25 mouse cellular contexts compared by ENCODE assay signal in the genomic region with DNA sequence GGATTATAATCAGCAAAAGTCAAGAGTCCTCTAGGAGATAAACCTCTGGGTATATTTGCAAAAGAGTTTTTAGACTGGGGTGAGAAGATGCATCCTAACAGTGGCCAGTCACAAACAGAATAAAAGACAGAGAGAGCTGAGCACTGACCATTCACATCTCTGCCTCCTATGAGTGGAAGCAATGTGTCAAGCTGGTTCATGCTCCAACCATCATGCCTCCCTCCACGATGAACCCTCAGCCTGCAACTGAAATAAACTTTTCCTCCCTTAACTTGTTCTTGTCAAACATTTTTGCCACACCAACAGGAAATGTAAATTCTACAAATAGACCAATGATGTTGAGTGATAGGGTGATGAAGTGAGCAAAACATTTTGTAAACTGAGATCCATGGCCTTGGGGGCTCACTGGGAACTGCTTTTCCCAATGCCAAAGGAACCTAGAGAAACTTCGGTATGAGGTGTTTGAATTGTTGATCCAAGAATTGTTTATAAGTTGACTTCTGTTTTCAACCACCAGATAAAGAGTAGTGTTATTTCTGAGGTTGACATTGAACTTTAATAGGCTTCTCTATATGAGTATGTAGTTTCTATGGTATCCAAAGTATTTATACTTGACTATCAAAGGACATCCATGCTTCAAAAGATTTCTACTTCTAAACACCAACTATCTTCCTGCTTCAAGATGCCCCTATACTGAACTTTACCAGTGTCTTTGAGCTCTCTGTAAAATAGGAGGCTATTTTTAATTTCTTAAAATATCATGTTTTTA.
"Had no signal": no experiment of that assay in that cellular context is flagged by ENCODE, and none has a peak within 500 bp of the region (broad histone marks: within the 10 kb centered on the region; RNA-seq: fewer than 3 reads in every experiment).

No protein-coding gene starts in this region.

- DNase-seq: forebrain, postnatal 0 days; gastrocnemius, postnatal 14 days; gastrocnemius, postnatal 36 days; heart, adult 11 months; heart, adult 2 months; heart, postnatal 14 days; heart, postnatal 36 days; kidney, adult 11 months; kidney, adult 2 months; kidney, adult 9 months; kidney, postnatal 14 days; kidney, postnatal 36 days; layer of hippocampus, adult 9-11 months; layer of hippocampus, postnatal 36 days; left cerebral cortex, postnatal 4 days had no signal

- ATAC-seq: forebrain, postnatal 0 days; hindbrain, postnatal 0 days; intestine, embryonic 16.5 days had no signal

- H3K27ac ChIP-seq: heart, adult 2 months; heart, embryonic 13.5 days; heart, embryonic 15.5 days; hindbrain, embryonic 13.5 days; hindbrain, embryonic 15.5 days; hindbrain, postnatal 0 days; kidney, embryonic 15.5 days; kidney, postnatal 0 days; limb, embryonic 13.5 days had no signal

- H3K4me2 ChIP-seq: heart, embryonic 11.5 days; heart, embryonic 13.5 days; heart, embryonic 15.5 days; hindbrain, embryonic 13.5 days; hindbrain, embryonic 15.5 days; kidney, embryonic 15.5 days; limb, embryonic 13.5 days had no signal

- H3K4me3 ChIP-seq: heart, adult 2 months; heart, embryonic 13.5 days; heart, embryonic 15.5 days; hindbrain, embryonic 13.5 days; hindbrain, embryonic 15.5 days; kidney, embryonic 15.5 days; limb, embryonic 13.5 days had no signal

- H3K27me3 ChIP-seq: heart, embryonic 13.5 days; heart, embryonic 15.5 days; hindbrain, embryonic 13.5 days; hindbrain, embryonic 15.5 days; kidney, embryonic 15.5 days; limb, embryonic 13.5 days had no signal

- H3K4me1 ChIP-seq: heart, embryonic 13.5 days; heart, embryonic 15.5 days; hindbrain, embryonic 13.5 days; hindbrain, embryonic 15.5 days; kidney, embryonic 15.5 days; limb, embryonic 13.5 days had no signal

- H3K9ac ChIP-seq: forebrain, postnatal 0 days; heart, embryonic 13.5 days; heart, embryonic 15.5 days; hindbrain, embryonic 13.5 days; hindbrain, embryonic 15.5 days; kidney, embryonic 15.5 days; limb, embryonic 13.5 days had no signal

- H3K9me3 ChIP-seq: heart, embryonic 13.5 days; heart, embryonic 15.5 days; hindbrain, embryonic 13.5 days; hindbrain, embryonic 15.5 days; kidney, embryonic 15.5 days; limb, embryonic 13.5 days had no signal

- H3K36me3 ChIP-seq: heart, embryonic 13.5 days; heart, embryonic 15.5 days; hindbrain, embryonic 13.5 days; hindbrain, embryonic 15.5 days; kidney, embryonic 15.5 days; limb, embryonic 13.5 days had no signal
